Mouse (Mus musculus): ENCODE data around the gene Usp22.
"Not testable (repeated sequence)": the region's sequence is repeated elsewhere in the genome, so short reads cannot be mapped to it uniquely, and the experiment has no call there.

The Usp22 gene

DNA sequence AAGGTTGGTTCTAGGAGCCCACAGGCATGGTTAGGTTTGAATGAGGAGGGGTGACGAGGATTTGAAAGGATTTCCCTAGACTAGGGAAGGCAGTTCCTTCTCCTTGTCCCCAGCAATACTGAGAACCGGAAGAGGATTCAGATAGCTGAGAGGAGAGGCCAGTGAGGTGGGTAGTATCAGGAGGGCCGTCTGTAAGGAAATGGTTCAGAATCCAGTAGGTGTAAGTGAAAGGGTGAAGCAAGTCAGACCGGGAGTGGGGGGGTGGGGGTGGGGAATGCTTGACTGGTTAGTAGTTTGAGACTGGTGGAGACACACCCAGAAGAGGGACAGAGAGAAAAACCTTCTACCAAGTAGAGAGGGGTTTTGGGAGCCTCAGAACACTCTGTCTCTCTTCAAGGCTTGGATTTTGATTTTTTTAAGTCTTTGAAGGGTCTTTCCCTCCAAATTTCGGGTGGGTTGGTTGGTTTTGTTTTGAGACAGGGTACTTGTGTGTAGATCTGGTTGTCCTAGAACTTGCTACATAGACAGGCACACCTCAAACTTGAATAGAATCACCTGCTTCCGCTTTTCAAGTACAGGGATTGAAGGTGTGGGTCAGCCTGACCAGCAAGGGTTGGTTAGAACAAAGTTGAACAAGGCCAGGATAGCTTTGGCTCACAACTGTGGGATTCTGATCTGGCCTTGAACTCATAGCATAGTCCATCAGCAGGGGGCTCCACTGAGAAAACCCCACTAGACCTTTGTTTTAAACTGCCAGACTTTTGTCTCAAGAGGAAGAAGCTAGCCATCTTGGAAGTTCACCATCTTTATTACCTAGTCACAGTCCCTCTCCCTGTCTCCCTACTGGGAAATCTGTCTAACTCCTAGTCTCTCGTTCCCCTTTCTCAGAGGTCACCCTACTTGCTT, 31.0 kb downstream of the Usp22 start:
- DNase-seq (ENCODE audit: extremely low read depth, low read depth, low spot score), result no peak

DNA sequence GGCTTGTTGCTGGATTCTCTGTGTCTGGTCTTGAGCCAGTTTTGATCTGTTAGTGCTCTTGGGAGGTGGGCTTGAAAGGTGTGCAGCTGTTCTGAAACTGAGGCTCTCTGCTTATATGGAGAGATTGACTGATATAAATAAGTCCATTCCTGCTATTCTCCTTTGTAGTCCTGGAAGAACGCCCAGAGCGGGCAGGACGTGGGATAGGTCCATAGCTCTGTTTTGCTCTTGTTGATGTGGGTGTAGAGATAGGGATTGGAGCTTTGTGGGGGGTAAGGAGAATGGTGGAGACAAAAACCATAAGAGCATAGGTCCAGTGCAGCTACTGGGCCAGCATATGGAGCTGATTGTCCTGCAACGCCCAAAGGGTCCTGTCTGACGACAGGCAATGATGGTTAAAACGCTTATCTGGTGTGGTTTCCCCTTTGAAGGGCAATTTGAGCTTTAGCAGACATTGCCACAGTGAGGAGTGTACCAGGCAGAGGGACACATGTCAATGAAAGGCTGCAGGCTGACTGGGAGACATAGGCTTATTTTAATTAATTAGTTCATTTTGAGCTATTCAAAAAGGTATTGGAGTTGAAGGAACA, 31.8 kb downstream of the Usp22 start:
- no peak for DNase-seq (ENCODE audit: extremely low read depth, low read depth, low spot score)

DNA sequence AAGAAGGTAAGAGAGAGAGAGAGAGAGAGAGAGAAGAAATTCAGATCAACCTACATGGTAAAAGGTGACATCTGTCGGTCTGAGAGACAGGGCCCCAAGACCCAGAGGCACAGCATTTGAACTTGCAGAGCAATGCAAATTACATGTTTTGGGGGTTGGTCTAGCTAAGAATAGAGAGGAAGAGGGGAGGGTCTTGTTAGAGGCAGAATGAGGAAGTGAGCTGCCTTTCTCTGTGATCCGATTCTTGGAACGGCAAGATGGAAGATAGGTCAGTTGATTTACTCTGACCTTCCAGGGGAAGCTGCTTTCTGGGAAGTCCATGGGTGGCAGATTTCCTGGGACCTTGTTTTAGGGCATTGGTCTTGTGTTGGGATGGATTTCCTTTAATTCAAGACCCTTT, 32.6 kb downstream of the Usp22 start:
- DNase-seq (ENCODE audit: extremely low read depth, low read depth, low spot score), result no peak

DNA sequence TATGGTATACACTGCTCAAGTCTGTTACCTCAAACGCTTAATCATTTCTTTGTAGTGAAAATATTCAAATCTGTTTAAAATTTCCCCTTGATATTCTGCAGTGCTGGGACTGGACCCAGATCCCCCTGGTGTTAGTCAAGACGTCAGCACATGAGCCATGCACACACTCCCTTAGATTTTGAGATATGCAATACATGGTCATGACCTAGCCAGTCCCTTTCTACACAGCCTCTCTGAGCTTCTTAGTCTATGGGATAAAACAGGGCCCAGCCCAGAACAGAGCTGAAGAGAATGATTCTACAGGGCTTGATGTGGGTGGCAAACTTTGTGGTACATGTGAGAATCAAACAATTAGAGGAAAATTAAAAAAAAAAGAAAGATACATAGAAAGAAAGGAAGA, 33.2 kb downstream of the Usp22 start:
- no peak for DNase-seq (ENCODE audit: extremely low read depth, low read depth, low spot score)

DNA sequence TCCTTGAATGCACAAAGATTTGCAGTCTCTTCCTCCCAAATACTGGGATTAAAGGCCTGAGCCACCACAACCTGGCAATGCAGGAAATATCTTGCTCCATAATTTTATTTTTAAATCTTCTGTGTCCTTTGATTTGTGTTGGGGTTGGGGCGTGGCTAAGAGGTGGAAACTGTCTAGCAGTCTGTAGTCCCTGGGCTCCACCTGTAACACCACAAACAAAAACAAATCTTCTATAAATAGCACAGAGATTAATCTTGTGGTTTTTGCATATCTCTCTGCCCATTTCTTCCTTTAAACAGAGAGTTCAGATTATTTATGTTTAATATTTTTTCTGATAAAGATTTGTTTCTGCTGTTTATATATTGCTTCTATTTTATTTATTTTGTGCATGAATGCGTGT, 41.9 kb downstream of the Usp22 start:
- DNase-seq (ENCODE audit: extremely low read depth, low read depth, low spot score), result no peak

DNA sequence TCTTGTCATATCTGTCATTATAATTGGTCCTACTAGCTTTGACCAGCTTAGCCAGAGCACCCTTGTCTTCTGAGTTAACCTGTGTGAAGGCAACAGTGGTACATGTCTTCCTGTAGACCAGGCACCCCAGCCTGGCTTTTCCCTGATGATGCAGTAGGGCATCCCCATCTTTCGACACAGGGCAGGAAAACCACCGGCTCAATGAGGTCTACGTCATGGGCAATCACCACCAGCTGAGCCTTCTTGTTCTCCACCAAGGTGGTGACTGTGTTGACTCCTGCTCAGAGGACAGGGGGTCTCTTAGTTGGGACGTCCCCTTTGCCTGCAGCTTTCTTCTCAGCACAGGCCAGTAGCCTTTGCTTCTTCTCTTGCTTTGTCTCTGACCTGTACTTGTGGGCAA, 44.2 kb downstream of the Usp22 start:
- not testable (repeated sequence) for DNase-seq (ENCODE audit: extremely low read depth, low read depth, low spot score)

DNA sequence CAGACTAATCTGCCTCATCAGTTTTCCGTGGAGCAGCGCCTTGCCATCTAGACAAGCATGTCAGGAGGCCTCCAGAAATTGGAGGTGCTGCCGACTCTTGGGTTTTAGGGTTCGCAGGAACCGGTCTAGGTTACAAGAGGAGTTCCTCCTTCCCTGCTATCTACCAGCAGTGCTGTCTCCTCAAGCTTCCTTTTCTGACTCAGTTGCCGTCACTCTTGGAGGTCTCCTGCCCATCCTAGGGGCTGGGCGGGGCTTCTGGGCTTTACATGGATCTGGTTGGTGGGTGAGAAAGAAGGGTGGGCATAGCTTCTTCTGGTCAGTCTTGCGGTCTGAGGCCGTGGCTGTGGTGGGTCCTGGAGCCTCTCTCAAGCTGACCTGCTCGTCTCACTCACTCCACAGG, 45.5 kb downstream of the Usp22 start:
- no peak for DNase-seq (ENCODE audit: extremely low read depth, low read depth, low spot score)

DNA sequence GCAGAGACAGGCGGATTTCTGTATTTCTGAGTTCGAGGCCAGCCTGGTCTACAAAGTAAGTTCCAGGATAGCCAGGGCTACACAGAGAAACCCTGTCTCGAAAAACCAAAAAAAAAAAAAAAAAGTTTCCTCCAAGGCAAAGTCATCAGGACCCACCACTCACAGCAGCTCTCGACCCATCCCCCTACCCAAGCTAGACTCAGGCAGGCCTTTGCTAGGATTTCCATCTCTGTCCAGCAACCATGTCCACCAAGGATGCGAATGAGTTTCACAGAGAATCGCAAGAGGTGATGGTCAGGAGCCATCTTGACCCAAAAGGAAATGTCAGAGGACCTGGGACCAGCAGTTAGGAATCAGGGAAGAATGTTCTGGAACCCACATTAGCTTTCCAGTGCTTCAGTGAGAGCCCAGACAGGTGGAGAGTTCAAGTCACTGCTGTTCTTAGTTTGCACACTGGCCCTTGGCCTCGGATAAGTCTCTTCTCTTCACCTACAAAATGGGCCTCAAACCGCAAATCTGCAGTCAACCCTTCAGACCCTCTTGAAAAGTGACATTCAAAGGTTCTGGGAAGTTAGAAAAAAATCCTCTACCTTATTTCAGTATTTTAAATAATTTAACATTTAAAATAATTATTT, 47.3 kb downstream of the Usp22 start:
- no peak for DNase-seq (ENCODE audit: extremely low read depth, low read depth, low spot score)

DNA sequence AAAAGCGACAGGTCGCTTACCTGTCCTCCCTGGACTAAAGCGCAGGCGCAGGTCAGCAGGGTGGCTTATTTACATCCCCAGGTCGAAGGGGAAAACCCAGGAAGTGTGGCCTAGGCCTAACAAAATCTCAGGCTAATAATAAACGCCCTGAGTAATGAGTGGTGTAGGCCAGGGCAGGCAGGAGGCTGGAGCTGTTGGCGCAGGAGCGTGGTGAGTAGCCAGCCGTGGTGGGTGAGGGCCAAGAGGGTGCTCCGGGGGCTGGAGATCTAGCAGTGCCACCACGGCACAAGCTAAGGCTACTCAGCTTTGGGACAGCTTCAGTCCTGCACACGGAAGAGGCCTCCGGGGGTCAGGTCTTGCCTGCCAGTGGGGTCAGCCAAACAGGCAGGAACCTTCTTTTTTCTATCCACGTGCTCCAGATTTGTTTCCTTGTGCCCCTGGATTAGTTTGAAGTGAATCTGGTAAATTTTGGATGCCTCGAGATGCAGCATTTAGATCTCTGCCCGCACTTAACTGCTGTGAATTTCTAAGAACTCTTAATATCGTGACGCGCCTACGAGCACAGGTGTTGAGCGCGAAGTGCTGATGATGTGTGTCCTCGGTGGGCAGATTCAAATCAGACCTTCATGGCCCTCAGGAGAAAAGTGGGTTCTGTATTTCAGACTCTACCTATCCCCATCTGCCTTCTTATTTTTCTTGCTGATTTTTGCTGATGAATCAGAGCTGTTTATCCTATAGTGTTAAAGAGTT, 48.1 kb downstream of the Usp22 start, which contains the start of gene Tnfrsf13b:
Gene Tnfrsf13b, plus strand, starts transcription at position 150 of the 750 bp plus-strand sequence.
- no peak for DNase-seq (ENCODE audit: extremely low read depth, low read depth, low spot score)

DNA sequence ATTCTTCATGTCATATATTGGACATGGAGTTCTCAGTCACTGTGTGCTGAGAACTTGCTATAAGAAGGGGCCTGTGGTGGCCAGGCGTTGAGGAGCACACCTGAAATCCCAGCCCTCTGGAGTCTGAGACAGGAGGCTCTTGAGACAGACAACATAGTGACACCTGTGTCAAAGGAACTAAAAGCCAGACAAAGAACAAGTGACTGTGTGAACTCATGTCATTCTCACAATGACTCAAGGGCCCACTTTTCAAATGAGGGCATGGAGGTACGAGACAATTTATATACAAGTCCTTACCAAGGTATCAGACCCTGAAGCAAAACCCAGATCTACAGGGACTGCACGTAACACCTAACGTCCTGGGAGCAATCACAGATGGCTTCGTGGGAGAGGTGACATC, 48.9 kb downstream of the Usp22 start:
- DNase-seq (ENCODE audit: extremely low read depth, low read depth, low spot score), result no peak

DNA sequence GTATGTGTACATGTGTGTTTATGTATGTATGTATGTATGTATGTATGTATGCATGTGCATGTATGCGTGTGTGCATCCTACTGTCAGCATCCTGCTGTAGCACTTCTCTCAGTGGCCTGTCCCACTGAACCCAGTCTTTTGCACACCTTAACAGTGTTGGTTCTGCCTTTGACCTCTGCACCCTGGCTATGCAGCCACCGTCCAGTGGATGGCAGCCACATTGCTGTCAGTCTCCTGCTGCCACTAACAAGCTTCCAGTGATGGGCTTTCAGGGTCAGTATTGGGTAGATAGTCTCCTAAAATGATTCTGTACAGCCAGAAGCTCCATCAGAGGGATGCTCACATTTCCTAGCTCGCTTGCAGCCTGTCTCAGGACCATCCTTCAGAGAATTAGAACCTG, 51.0 kb downstream of the Usp22 start:
- DNase-seq (ENCODE audit: extremely low read depth, low read depth, low spot score), result no peak

DNA sequence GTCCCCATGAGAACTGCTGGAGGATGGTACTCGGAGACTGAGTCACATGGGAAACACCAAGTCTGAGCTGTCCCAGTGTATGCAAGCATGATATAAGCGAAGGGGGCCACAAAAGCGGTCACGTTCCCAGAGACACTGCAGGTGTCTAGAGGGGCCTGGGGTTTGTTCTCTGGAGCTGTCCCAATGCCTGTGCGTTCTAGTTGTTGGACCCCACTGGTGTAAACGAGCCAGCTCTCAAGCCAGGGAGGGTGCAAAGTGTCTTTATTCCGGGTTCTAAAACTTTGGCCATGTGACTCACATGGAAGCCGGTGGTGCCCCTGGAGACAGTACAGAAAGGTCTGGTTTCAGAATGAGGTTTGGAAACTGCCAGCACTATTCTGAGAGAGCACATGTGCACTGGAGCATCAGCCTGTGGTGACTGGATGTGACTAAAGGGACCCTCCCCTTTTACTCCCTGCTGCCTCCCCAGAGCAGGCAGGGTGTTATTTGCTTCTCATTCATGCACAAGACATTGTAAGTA, 52.0 kb downstream of the Usp22 start:
- DNase-seq (ENCODE audit: extremely low read depth, low read depth, low spot score), result no peak

DNA sequence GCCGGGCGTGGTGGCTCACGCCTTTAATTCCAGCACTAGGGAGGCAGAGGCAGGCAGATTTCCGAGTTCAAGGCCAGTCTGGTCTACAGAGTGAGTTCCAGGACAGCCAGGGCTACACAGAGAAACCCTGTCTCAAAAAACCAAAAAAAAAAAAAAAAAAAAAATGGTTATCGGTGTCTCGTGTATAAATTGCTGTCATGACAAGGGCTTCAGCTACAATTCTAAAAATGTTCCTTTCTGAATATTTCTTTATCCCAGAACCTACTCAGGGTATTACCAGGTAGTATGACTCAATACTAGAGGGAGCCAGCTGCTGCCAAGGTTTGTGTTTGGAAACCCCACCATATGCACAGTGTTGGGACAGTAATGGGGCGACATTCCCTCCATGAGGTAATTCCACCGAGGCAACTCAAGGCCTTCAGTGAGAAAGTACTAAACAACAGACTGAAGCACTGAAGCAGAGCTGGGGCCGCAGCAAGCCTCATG, 52.5 kb downstream of the Usp22 start:
- no peak for DNase-seq (ENCODE audit: extremely low read depth, low read depth, low spot score)

DNA sequence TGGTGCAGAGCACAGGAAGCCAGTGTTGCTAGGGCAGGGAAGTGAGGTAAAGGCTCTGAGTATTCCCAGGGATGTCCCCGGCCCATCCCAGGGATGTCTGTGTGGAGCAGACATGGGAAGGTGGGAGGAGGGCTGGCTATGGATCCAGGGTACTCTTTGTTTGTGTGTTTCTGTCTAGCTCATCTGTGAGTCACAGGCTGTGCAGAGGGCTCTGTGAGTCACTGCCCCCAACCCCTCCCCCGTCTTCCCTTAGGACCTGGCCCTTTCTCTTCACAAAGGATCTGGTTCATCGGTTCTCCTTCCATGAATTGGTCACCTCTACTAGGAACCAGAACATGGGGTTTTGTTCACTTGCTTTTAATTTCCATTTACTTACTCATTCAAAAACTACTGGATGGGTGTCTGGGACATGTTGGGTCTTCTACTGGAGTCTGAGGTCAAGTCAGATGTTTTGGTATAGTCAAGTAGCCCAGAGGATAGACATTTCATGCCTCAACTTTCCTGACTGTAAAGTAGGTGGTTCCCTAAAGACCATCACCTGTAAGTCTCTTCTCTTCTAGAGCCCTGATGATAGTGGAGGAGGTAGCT, 54.8 kb downstream of the Usp22 start:
- no peak for DNase-seq (ENCODE audit: extremely low read depth, low read depth, low spot score)

DNA sequence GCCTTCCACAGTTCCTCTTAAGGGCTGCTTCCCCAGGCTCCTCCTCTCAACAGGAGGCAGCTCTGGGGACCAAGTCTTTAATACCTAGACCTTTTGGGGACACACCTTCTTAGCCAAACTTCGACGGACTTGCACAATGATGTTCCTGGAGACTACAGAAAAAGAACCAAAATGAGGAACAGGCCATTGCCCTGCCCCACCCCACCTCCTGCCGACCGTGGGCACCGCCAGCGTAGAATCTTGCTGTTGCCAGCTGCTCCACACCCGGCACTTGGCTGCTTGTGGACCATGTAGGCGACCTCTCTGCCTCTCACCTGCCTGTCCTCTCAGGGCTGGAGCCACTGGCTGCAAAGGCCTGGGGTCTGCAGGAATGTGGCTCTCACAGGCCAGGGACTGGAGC, 58.6 kb downstream of the Usp22 start:
- no peak for DNase-seq (ENCODE audit: extremely low read depth, low read depth, low spot score)

DNA sequence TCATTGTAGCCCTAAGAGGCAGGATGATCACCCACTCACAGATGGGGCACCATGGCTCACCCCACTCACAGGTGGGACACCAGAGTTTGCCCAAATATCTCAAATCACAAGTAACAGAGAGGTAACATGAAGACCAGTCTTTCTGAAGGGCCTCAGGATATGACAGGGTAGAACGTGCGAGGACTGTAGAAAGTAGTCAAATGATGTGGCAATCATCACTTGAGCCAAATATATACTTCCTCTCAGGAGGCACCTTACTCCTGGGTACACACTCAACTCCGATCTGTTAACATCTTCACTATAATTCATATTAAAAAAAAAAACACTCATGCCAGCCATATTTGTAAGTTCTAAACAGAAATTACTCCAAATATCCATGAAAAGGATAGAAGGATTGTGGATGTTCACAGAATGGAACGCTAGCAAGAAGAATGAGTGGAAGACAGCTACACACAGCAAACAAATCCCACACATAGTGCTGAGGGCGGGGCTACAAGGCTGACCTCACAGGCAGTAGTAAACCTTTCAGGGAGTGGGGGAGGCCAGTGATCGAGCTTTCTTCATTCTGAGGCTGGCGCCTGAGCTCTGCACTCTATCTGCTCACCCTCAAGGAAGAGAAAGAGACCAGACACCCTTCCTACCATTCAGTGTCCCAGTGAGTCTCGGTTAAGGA, 62.4 kb downstream of the Usp22 start:
- DNase-seq (ENCODE audit: extremely low read depth, low read depth, low spot score), result no peak

DNA sequence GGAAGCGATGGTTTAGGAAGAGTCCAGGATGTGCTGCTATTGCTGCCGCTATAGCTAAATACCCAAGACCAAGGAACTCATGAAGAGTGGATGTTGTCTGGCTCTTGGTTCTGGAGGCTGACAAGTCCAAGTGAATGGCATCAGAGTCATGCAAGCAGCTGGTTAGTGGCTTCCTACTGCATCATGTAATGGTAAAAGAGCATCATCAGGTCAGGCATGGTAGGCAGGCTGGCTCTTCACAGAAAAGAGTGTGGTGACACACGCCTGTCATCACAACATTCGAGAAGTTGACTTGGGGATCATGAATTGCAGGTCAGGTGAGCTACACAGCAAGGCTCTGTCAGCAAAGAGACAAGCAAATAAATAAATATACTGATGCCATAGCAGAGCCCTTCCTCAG, 63.4 kb downstream of the Usp22 start:
- DNase-seq (ENCODE audit: extremely low read depth, low read depth, low spot score), result no peak

DNA sequence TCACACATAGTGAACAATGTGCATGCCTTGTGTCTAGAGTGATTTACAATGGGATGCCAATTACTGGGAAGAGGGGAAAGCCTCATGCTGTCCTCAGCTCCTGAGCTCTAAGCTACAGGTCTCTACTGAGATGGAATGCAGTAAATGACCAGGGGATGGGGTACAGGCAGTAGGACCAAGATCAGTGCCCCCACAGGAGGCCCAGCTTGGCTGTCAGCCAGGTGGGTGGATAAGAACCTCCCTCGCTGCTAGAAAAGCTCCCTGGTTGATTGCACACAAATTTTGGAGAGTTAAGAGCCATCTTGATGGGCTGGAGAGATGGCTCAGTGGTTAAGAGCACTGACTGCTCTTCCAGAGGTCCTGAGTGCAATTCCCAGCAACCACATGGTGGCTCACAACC, 63.9 kb downstream of the Usp22 start:
- DNase-seq (ENCODE audit: extremely low read depth, low read depth, low spot score), result no peak

DNA sequence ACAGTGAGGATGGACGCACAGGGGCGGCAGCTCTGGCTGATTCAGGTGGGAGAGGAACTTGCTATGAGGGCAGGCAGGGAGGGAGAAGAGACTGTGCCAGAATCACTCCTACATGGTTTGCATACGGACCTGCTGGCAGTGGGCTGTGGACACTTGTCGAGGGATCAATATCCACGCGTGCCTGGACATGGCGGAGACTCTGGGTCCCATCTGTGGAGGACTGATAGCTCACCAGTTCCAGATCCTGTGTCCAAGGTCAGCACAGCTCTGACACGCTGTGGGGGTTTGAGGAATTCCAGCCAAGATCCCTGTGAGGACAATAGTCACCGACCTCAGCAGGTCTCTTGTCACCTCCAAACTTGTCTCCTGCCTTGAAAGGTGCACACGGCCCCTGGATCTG, 64.7 kb downstream of the Usp22 start:
- DNase-seq (ENCODE audit: extremely low read depth, low read depth, low spot score), result no peak

DNA sequence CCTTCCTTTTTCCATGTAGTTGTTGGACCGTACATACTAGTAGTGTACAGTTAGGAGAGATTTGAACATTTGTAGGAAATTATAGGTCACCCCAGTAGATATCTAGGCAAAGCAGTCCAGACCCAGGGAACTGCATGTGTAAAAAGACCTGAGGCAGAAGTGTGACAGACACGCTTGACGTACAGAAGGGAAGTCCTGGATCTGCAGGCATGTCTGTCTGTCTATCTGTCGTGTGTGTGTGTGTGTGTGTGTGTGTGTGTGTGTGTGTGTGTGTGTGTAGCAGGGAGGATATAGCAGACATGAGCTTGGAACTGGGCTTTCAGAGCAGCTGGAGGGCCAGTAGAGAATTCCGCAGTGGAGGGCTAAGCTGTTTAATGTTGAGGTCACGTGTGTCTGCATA, 65.1 kb downstream of the Usp22 start:
- DNase-seq (ENCODE audit: extremely low read depth, low read depth, low spot score), result no peak

All from fat pad, adult 2 months (tissue).